Mouse (Mus musculus): ENCODE results near the gene Rtbdn. TPM values are rescaled to one million over a fixed set of nuclear protein-coding genes. Genes with fewer than 3 reads are reported as not detected.

Gene Rtbdn
- polyA plus RNA-seq, 1 experiment from 2014 or later: not detected

DNA sequence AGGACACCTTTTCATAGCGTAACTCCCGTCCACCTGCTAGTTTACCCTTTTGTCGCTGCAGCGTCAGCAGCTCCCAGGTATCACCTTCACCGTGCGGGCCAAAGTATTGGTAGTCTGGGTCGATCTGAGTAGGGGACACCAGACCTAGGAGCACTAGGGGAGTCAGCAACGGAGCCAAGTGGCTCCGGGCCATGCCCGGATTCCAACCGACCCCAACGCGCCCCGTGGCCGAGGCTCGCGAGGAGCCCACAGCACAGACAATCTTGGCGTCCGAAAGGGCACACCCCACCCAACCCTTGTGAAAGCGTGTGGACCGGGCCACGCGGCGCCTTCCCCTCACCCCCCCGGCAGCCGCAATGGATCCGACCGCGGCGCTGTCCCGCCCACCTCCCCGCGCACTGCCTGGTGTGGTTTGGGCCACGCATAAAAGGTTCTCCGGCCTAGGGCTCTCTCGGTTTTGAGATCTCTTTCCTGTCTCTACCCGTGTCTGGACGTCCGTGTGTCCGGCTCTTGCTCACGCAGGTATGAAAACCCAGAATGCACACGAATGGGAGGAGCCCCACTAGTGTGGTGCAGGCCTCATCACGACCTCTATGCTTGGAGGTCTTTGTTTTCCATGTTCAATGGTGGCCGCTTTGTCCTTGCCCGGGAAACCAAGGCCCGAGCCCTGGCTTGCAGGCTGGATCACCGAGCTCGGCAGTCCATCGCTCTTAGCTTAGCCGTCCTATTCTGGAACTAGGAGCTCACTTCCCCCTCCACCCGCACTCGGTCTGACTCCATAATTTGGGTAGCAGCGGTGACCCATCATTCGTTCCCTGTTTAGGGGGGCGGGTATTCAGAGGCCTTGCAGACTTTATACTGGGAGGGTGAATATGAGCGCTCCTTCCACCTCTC lies 22.7 kb downstream of the Rtbdn start, which contains the start of the genes Gm49661, Prdx2 and Rnaseh2a:
Gene Gm49661 (minus strand): TSS at position 193 of the 894 bp plus-strand sequence.
Gene Prdx2 (plus strand): TSS at position 347 of the 894 bp plus-strand sequence.
Gene Rnaseh2a (minus strand): TSS at position 527 of the 894 bp plus-strand sequence.
- H3K27ac ChIP-seq (replicated peaks; ENCODE audit: low read depth, low read length): peak within 1 kb of the TSS; percentile 78
- peak; percentile 85 for DNase-seq (ENCODE audit: low spot score)
- H3K9ac ChIP-seq (ENCODE audit: low read depth, low read length): peak within 1 kb of the TSS; percentile 86
- ATAC-seq (ENCODE audit: low read depth): peak; percentile 78
- WGBS: under 1% methylated on average over 41 of the region's 56 CpGs
- peaks cover 37% of the 10 kb centered on the region for H3K36me3 ChIP-seq (ENCODE audit: control insufficient read depth, insufficient read depth, low read length)
- H3K27me3 ChIP-seq (replicated peaks; ENCODE audit: control insufficient read depth, insufficient read depth, low read length): no peaks in the 10 kb centered on the region
- peak within 1 kb of the TSS; percentile 94 for H3K4me2 ChIP-seq (ENCODE audit: low read depth, low read length)
- H3K4me1 ChIP-seq (ENCODE audit: control insufficient read depth, insufficient read depth, low read length): peaks cover 23% of the 10 kb centered on the region
- peak within 1 kb of the TSS; percentile 73 for H3K4me3 ChIP-seq (ENCODE audit: low read depth, low read length)
- no peaks in the 10 kb centered on the region for H3K9me3 ChIP-seq (ENCODE audit: control insufficient read depth, low read length)

GRCm38 (mm10) chr8:84970135-84970790 lies 23.5 kb downstream of the Rtbdn start:
- peaks cover 20% of the 10 kb centered on the region for H3K4me1 ChIP-seq (ENCODE audit: control insufficient read depth, insufficient read depth, low read length)
- whole genome bisulfite sequencing: 6% methylated on average over 21 of the region's 21 CpGs

GRCm38 (mm10) chr8:84970913-84971312 lies 24.1 kb downstream of the Rtbdn start:
- H3K4me2 ChIP-seq (ENCODE audit: low read depth, low read length): peak overlapping the region; percentile 94
- H3K27ac ChIP-seq (replicated peaks; ENCODE audit: low read depth, low read length): no peak overlapping the region
- H3K9me3 ChIP-seq (ENCODE audit: control insufficient read depth, low read length): no peaks in the 10 kb centered on the region
- peak overlapping the region; percentile 86 for H3K9ac ChIP-seq (ENCODE audit: low read depth, low read length)
- DNase-seq (ENCODE audit: low spot score) (no peak), ATAC-seq (ENCODE audit: low read depth) (no peak)
- H3K4me3 ChIP-seq (ENCODE audit: low read depth, low read length): peak overlapping the region; percentile 73
- H3K27me3 ChIP-seq (replicated peaks; ENCODE audit: control insufficient read depth, insufficient read depth, low read length): no peaks in the 10 kb centered on the region
- WGBS: 51% methylated on average over 5 of the region's 5 CpGs
- peaks cover 21% of the 10 kb centered on the region for H3K4me1 ChIP-seq (ENCODE audit: control insufficient read depth, insufficient read depth, low read length)
- peaks cover 45% of the 10 kb centered on the region for H3K36me3 ChIP-seq (ENCODE audit: control insufficient read depth, insufficient read depth, low read length)

More at GRCm38 (mm10) chr8:84970135-84970790, 23.5 kb downstream of the Rtbdn start:
- H3K4me3 ChIP-seq (ENCODE audit: low read depth, low read length): peak overlapping the region; percentile 73
- no peaks in the 10 kb centered on the region for H3K9me3 ChIP-seq (ENCODE audit: control insufficient read depth, low read length)
- H3K27ac ChIP-seq (replicated peaks; ENCODE audit: low read depth, low read length): peak overlapping the region; percentile 78
- no peaks in the 10 kb centered on the region for H3K27me3 ChIP-seq (replicated peaks; ENCODE audit: control insufficient read depth, insufficient read depth, low read length)
- no peak for DNase-seq (ENCODE audit: low spot score)
- peak overlapping the region; percentile 86 for H3K9ac ChIP-seq (ENCODE audit: low read depth, low read length)
- H3K36me3 ChIP-seq (ENCODE audit: control insufficient read depth, insufficient read depth, low read length): peaks cover 45% of the 10 kb centered on the region
- H3K4me2 ChIP-seq (ENCODE audit: low read depth, low read length): peak overlapping the region; percentile 94
- no peak for ATAC-seq (ENCODE audit: low read depth)

DNA sequence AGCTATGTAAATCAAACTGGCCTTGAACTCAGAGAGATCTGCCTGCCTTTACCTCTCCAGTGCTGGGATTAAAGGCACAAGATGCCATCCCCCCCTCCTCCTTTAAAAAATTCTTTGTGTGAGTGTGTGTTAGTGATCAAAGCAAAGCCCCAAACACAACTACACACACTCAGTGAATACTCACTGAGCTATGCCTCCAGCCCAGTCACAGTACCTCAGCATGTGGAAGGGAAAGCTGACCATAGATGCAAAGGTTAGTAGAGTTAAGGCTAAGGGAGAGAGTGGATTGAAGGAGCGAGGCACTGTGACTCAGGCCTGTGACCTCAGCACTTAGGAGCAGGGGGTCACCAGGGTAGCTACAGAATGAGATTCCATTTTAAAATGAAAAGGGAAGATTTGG lies 26.3 kb downstream of the Rtbdn start:
- Histone ChIP-seq H3K27ac (replicated peaks; ENCODE audit: low read depth, low read length) (no peak overlapping the region), H3K36me3 (ENCODE audit: control insufficient read depth, insufficient read depth, low read length) (peaks cover 45% of the 10 kb centered on the region), H3K4me1 (ENCODE audit: control insufficient read depth, insufficient read depth, low read length) (peaks cover 29% of the 10 kb centered on the region), H3K9ac (ENCODE audit: low read depth, low read length) (no peak overlapping the region), H3K9me3 (ENCODE audit: control insufficient read depth, low read length) (no peaks in the 10 kb centered on the region), H3K4me2 (ENCODE audit: low read depth, low read length) (no peak overlapping the region), H3K4me3 (ENCODE audit: low read depth, low read length) (no peak overlapping the region), H3K27me3 (replicated peaks; ENCODE audit: control insufficient read depth, insufficient read depth, low read length) (peaks cover 13% of the 10 kb centered on the region)
- ATAC-seq (ENCODE audit: low read depth): no peak
- WGBS: 93% methylated on average over 1 of the region's 1 CpGs
- DNase-seq (ENCODE audit: low spot score): no peak

DNA sequence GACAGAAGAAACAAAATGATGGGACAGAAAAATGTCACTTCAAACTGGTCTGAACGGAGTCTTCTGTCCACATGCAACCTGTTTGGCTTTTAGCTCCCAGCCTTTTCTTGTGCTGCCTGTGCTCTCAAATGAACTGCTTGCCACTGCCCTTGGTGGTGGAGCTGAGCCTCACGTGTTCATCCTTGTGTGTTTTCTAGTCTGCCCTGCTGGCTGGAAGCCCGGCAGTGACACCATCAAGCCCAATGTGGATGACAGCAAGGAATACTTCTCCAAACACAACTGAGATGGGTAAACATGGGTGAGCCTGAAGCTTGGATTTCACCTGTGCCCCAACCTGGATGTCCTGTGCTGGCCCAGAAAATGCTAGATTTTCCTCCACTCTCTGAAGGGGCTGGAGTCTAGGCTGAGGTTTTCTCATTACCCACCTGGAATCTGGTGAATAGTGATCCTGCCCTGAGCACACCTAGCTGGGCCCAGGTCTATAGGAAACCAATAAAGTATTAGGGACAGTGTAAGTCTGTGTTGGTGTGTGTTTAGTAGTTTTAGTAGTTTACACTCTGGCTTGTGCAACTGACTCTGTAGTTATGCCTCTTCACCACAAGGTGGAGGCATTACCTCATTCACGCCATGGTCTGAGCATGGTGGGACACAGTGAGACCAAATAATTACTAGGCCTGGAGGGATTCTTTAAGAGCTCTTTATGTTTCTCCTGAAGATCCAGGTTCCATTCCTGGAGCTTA lies 27.2 kb downstream of the Rtbdn start:
- DNase-seq (ENCODE audit: low spot score): peak; percentile 80
- 0 out of 2 replicates have a peak, but pooled peaks have one; percentile 13 for ATAC-seq (ENCODE audit: low read depth)
- H3K4me1 ChIP-seq (ENCODE audit: control insufficient read depth, insufficient read depth, low read length): peaks cover 24% of the 10 kb centered on the region

DNA sequence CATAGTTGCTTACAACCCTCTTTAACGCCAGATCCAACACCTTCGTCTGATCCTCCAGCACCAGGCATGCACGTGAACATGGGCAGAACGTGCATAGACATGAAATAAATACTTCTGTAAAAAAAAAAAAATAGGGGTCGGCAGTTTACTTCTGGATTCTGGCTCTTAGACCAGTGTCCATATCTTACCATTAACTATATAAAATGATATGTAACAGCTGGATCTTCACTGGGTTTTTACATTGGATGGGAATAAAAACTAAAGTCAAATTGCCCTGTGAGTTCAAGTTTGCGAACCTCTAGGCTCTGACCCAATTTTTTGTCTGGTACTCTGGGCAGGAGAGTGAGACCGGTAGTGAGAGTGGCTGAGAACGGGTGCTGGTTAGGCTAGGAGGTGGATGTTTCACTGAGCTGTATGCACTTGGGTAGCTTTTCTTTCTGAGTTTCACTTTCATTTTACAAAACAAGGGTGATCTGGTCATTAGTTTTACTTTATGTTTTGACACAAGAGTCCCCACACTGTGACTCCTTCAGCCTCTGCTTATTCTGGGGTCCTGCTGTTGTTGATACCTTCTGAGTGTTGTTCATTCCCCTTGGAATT lies 27.9 kb downstream of the Rtbdn start:
- WGBS: 71% methylated on average over 8 of the region's 8 CpGs
- no peak for DNase-seq (ENCODE audit: low spot score)
- H3K9ac ChIP-seq (ENCODE audit: low read depth, low read length): no peak overlapping the region
- peaks cover 16% of the 10 kb centered on the region for H3K27me3 ChIP-seq (replicated peaks; ENCODE audit: control insufficient read depth, insufficient read depth, low read length)
- no peaks in the 10 kb centered on the region for H3K9me3 ChIP-seq (ENCODE audit: control insufficient read depth, low read length)
- H3K4me3 ChIP-seq (ENCODE audit: low read depth, low read length): no peak overlapping the region
- no peak overlapping the region for H3K27ac ChIP-seq (replicated peaks; ENCODE audit: low read depth, low read length)
- H3K4me1 ChIP-seq (ENCODE audit: control insufficient read depth, insufficient read depth, low read length): peaks cover 27% of the 10 kb centered on the region
- H3K36me3 ChIP-seq (ENCODE audit: control insufficient read depth, insufficient read depth, low read length): peaks cover 45% of the 10 kb centered on the region
- H3K4me2 ChIP-seq (ENCODE audit: low read depth, low read length): no peak overlapping the region
- no peak for ATAC-seq (ENCODE audit: low read depth)

More for the DNA sequence above, 27.2 kb downstream of the Rtbdn start:
- Histone ChIP-seq H3K9me3 (ENCODE audit: control insufficient read depth, low read length) (no peaks in the 10 kb centered on the region), H3K27ac (replicated peaks; ENCODE audit: low read depth, low read length) (no peak overlapping the region), H3K27me3 (replicated peaks; ENCODE audit: control insufficient read depth, insufficient read depth, low read length) (peaks cover 16% of the 10 kb centered on the region), H3K4me2 (ENCODE audit: low read depth, low read length) (no peak overlapping the region), H3K36me3 (ENCODE audit: control insufficient read depth, insufficient read depth, low read length) (peaks cover 45% of the 10 kb centered on the region), H3K9ac (ENCODE audit: low read depth, low read length) (no peak overlapping the region), H3K4me3 (ENCODE audit: low read depth, low read length) (no peak overlapping the region)
- WGBS: 50% methylated on average over 4 of the region's 4 CpGs

DNA sequence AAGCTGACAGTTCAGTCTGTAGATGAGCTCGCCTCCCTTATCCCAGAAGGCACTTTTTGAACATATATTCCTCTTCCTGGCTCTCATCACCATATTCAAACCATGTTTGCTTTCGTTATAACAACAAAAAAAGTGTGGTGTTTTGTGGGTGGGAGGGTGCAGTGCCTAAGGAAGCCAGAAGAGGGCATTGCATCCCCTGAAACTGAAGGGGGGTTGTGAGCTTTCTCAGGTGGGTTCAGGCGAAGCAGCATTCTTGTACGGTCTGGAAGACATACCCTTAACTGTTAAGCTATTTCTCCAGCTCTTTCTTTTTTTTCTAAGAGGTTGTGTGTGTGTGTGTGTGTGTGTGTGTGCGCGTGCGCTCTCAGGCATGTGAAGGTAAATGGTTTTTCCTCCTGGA lies 28.6 kb downstream of the Rtbdn start:
- Histone ChIP-seq H3K9ac (ENCODE audit: low read depth, low read length) (no peak overlapping the region), H3K4me3 (ENCODE audit: low read depth, low read length) (peak overlapping the region; percentile 62; the same call in 1 of the 2 replicates), H3K27me3 (replicated peaks; ENCODE audit: control insufficient read depth, insufficient read depth, low read length) (peaks cover 16% of the 10 kb centered on the region), H3K4me1 (ENCODE audit: control insufficient read depth, insufficient read depth, low read length) (peaks cover 32% of the 10 kb centered on the region), H3K9me3 (ENCODE audit: control insufficient read depth, low read length) (no peaks in the 10 kb centered on the region), H3K4me2 (ENCODE audit: low read depth, low read length) (peak overlapping the region; percentile 97; the same call in 1 of the 2 replicates), H3K36me3 (ENCODE audit: control insufficient read depth, insufficient read depth, low read length) (peaks cover 45% of the 10 kb centered on the region), H3K27ac (replicated peaks; ENCODE audit: low read depth, low read length) (peak overlapping the region; percentile 82; the same call in 1 of the 2 replicates)
- ATAC-seq (ENCODE audit: low read depth) (no peak), DNase-seq (ENCODE audit: low spot score) (no peak)
- WGBS: 26% methylated on average over 7 of the region's 7 CpGs

Data from embryonic facial prominence, embryonic 14.5 days (tissue).